Mouse (Mus musculus): ENCODE results near the gene Kcnip4. TPM values are rescaled to one million over a fixed set of nuclear protein-coding genes. Genes with fewer than 3 reads are reported as not detected.

Kcnip4 gene
- total RNA-seq, 2 experiments from 2014 or later = not detected

- no peak for ATAC-seq (ENCODE audit: poor library complexity, severe bottlenecking)
Measured at GRCm38 (mm10) chr5:48606916-48607315, 917.8 kb downstream of the Kcnip4 start.

- no peak for ATAC-seq (ENCODE audit: poor library complexity, severe bottlenecking)
Measured at GRCm38 (mm10) chr5:48606281-48606680, 918.4 kb downstream of the Kcnip4 start.

- ATAC-seq (ENCODE audit: poor library complexity, severe bottlenecking) = no peak
Measured at GRCm38 (mm10) chr5:48599481-48600040, 925.1 kb downstream of the Kcnip4 start.

DNA sequence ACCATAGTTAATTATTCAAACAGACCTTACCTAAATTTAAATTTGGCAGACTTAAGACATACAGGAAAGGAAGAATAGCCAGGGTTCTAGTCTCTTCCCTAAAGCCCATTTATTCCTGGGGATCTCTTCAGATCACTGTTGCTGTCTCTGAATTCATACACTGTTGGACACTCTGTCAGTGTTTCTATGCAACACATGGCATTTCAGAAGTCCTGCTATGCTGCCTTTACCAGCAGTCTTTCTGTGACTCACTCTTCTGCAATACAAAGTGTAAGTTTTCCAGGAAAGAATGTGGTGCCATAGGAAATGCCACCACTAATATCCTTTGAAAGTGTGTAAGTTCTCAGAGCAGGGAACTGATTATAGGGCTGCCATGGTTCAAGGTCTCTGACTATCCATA is 936.7 kb downstream of the Kcnip4 start:
- ATAC-seq (ENCODE audit: poor library complexity, severe bottlenecking) = no peak

DNA sequence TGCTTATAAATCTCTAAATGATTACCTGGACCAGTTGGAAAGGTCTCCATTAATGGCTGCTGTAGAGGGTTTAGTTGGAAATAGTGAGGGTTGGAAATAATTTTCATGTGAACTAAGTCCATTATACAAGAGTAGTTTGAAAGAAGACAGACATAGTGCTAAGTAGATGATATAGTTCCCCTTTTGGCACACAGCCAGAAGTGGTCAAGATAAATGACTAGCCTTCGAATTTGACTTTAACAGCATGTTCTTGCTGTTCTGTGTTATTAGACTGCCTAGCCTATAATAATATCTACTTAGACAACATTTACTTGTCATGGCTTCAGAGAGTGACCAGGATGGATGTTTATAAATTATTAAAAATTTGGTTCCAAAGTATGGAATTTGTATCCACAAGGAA is 941.3 kb downstream of the Kcnip4 start:
- ATAC-seq (ENCODE audit: poor library complexity, severe bottlenecking) = no peak

DNA sequence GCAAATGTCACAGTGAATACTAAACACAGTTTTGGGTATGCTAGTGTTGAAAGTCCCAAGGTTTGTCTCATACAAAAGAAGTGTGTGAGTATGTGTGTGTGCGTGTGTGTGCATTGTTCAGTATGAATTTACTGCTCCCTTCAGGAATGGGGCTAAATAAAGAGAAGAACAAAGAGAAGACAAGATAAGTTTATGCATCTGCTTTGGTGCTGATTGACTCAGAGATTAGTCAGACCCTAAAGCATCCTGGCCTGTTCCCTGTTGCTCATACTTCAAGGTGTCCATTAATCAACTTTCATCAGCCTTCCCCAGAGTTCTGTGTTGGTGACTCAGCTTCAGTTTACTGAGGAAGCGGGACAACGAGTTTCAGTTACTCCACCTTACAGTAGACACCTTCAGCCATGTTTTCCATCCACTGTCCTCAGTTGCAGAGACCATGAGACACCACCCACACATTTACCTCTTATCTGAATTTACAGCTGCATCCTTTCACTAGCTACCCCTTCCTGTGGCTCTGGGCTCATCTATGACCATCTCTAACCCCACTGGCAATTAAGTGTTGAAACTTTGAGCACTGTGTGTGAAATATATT is 960.6 kb downstream of the Kcnip4 start:
- no peak for ATAC-seq (ENCODE audit: poor library complexity, severe bottlenecking)

DNA sequence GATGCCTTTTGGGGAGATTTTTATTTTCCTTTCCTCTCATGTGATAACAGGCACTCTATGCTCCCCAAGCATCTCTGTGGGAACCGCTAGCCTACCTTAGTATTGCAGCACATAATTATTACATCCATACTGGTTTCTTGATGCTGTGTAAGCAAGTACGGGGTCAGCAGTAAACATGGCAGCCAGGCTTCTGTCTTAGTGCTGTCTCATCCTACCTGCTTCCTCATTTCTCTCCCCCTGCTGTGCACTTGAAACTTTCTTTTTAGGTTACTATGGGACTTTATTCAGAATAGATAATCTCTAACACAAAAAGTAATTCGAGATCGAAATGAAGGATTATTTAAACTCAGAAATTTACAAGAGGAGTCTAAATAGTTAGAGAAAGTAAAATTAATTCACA is 973.0 kb downstream of the Kcnip4 start:
- no peak for ATAC-seq (ENCODE audit: poor library complexity, severe bottlenecking)

GRCm38 (mm10) chr5:48545825-48546224 is 978.9 kb downstream of the Kcnip4 start:
- no peak for ATAC-seq (ENCODE audit: poor library complexity, severe bottlenecking)

- ATAC-seq (ENCODE audit: poor library complexity, severe bottlenecking) = no peak
Measured at GRCm38 (mm10) chr5:48544784-48545734, 979.6 kb downstream of the Kcnip4 start.

DNA sequence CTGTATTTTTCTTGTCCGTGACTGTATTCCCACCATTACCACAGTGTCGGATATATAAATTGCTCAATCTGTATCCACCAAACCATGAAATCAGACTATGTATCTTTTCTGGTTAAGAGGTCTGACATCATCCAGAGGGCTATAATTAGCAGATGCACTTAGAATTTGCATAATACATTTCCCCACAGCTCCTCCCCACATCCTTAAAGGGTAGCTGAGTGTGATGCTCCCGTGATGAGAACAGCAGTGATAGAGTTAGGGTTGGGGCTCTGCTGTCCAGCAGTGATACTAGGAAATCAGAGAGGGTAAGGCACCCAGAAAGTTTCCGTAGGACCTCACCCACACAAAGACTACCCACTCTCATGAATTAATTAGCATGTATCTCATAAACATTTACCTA is 1006.7 kb downstream of the Kcnip4 start:
- ATAC-seq (ENCODE audit: poor library complexity, severe bottlenecking) = no peak

DNA sequence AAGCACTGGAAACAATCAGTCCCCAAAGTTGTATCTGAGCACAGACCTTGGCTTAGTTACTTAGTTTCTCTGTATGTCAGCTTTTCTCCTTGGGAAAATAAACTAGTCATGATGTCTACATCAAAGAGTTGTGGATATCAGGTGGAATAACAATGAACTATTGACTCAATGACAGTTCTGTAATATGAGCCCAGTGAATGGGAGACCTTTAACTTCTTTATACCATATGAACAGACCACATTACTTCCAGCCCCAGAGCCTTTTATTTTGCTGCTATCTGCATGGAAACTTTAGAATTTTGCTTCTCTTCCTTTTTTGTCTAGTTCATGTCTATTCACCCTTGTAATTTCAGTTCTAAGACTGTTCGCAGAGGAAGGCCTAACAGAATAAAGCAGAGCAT is 1011.4 kb downstream of the Kcnip4 start:
- ATAC-seq (ENCODE audit: poor library complexity, severe bottlenecking) = no peak

DNA sequence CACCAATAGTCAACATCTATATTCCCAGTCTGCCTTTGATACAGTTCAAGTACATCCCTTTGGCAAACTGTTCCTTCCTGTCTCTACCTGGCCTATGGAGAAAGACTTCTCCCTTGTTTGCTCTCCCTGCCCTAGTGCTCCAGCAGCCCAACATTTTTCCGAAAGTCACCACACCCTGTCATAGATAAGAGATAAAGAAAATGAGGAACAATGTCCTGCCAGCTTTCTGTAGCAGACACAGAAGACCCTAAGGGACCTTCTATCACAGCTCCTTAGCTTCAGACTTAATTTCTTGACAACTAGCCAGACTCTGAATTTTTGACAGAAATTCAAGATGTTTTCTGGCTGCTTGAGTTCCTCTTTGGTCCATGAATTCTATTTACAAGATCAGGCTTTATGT is 1013.4 kb downstream of the Kcnip4 start:
- ATAC-seq (ENCODE audit: poor library complexity, severe bottlenecking) = no peak

- no peak for ATAC-seq (ENCODE audit: poor library complexity, severe bottlenecking)
Measured at GRCm38 (mm10) chr5:48510241-48510640, 1014.5 kb downstream of the Kcnip4 start.

- ATAC-seq (ENCODE audit: poor library complexity, severe bottlenecking) = no peak
Measured at GRCm38 (mm10) chr5:48509194-48509930, 1015.3 kb downstream of the Kcnip4 start.

DNA sequence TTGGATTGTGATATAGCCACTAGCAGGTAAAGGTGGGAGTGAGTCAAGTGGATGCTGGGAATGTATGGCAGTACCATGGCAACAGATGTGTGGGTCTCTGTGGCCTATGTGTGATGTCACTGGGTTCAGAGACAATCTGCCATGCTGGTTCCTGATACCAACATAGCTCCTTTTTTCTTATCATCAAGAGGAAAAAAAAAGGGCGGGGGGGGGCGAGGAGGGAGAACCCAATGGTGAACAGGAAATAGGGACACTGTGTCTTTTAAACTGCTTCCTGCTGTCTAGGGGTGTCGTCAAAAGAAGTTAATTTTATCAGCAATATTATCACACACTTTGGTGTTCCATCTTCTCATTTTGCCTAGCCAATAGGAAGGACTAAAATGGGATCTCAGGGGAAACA is 1021.6 kb downstream of the Kcnip4 start:
- no peak for ATAC-seq (ENCODE audit: poor library complexity, severe bottlenecking)

- no peak for ATAC-seq (ENCODE audit: poor library complexity, severe bottlenecking)
Measured at GRCm38 (mm10) chr5:48502442-48502841, 1022.3 kb downstream of the Kcnip4 start.

DNA sequence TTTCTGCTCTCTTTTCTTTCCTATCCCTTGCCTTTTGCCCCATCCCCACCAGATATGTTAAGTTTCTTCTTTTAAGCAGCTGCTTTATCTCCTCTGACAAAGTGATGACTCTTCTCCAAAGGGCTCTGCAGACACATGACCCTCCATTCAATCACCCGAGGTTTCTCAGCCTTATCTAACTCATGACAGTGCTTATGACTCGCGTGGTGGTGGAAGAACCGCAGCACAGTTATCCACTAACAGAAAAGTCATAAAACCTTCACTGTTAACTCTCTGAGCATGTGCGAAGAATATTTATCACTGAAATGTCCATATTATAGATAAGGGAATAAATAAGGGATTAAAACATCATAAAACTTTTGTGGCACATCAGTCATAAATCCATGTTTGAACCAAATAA is 1024.5 kb downstream of the Kcnip4 start:
- ATAC-seq (ENCODE audit: poor library complexity, severe bottlenecking) = no peak

GRCm38 (mm10) chr5:48490864-48491477 is 1033.7 kb downstream of the Kcnip4 start:
- no peak for ATAC-seq (ENCODE audit: poor library complexity, severe bottlenecking)

- no peak for ATAC-seq (ENCODE audit: poor library complexity, severe bottlenecking)
Measured at GRCm38 (mm10) chr5:48489549-48490288, 1035.0 kb downstream of the Kcnip4 start.

DNA sequence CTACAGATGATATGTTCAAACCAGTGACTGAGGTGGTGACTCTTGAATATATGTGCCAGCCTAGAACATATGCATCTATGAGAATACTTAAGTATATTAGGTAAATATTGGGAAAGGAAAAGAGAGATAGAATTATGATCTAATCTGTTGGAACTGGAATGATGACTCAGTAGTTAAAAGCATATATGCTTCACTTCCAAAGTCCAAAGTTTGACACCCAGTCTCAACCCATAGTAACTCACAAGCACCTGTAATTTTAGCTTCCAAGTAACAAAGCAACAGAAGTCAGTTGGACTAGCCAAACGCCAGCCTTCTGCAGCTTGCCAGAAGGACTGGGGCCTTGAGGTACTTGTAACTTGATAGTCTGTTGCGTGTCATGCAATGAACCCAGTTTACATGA is 1041.6 kb downstream of the Kcnip4 start:
- no peak for ATAC-seq (ENCODE audit: poor library complexity, severe bottlenecking)

Measured in megakaryocyte, adult 5-6 weeks (primary cell).